Mouse (Mus musculus): Measurements from ENCODE around the gene Phldb1. TPM values are rescaled to one million over a fixed set of nuclear protein-coding genes. Genes with fewer than 3 reads are reported as not detected.

Phldb1 gene
- polyA plus RNA-seq, 1 experiment from 2014 or later = 46.4 TPM

- H3K36me3 ChIP-seq (replicated peaks; ENCODE audit: control insufficient read depth, insufficient read depth) = peaks cover 75% of the 10 kb centered on the region
These were observed 19.9 kb downstream of the Phldb1 start for GRCm38 (mm10) chr9:44715109-44715508.

GRCm38 (mm10) chr9:44713574-44713973 lies 21.4 kb downstream of the Phldb1 start:
- 64% methylated on average over 2 of the region's 2 CpGs for WGBS
- ATAC-seq (ENCODE audit: low FRiP score) = no peak
- H3K36me3 ChIP-seq (replicated peaks; ENCODE audit: control insufficient read depth, insufficient read depth) = peaks cover 78% of the 10 kb centered on the region

More at GRCm38 (mm10) chr9:44715109-44715508, 19.9 kb downstream of the Phldb1 start:
- WGBS = 85% methylated on average over 17 of the region's 17 CpGs
- ATAC-seq (ENCODE audit: low FRiP score) = no peak
- Histone ChIP-seq H3K4me1 (replicated peaks; ENCODE audit: control insufficient read depth, insufficient read depth, low read length) (peaks cover 15% of the 10 kb centered on the region), H3K27ac (no peak overlapping the region), H3K9ac (no peak overlapping the region), H3K27me3 (ENCODE audit: control insufficient read depth, insufficient read depth, low read length) (no peaks in the 10 kb centered on the region), H3K9me3 (ENCODE audit: control insufficient read depth, low read length) (no peaks in the 10 kb centered on the region), H3K4me2 (replicated peaks) (no peak overlapping the region), H3K4me3 (replicated peaks; ENCODE audit: low read length) (no peak overlapping the region)
- no peak for DNase-seq (ENCODE audit: low spot score)

GRCm38 (mm10) chr9:44713080-44713479 lies 21.9 kb downstream of the Phldb1 start:
- ATAC-seq (ENCODE audit: low FRiP score) (no peak), DNase-seq (ENCODE audit: low spot score) (no peak)
- Histone ChIP-seq H3K36me3 (replicated peaks; ENCODE audit: control insufficient read depth, insufficient read depth) (peaks cover 79% of the 10 kb centered on the region), H3K4me2 (replicated peaks) (no peak overlapping the region), H3K27ac (no peak overlapping the region), H3K9me3 (ENCODE audit: control insufficient read depth, low read length) (no peaks in the 10 kb centered on the region), H3K4me3 (replicated peaks; ENCODE audit: low read length) (no peak overlapping the region), H3K27me3 (ENCODE audit: control insufficient read depth, insufficient read depth, low read length) (no peaks in the 10 kb centered on the region), H3K4me1 (replicated peaks; ENCODE audit: control insufficient read depth, insufficient read depth, low read length) (peaks cover 10% of the 10 kb centered on the region), H3K9ac (no peak overlapping the region)
- WGBS = 94% methylated on average over 6 of the region's 6 CpGs

More at GRCm38 (mm10) chr9:44713574-44713973, 21.4 kb downstream of the Phldb1 start:
- H3K9ac ChIP-seq = no peak overlapping the region
- DNase-seq (ENCODE audit: low spot score) = no peak
- no peak overlapping the region for H3K4me3 ChIP-seq (replicated peaks; ENCODE audit: low read length)
- no peaks in the 10 kb centered on the region for H3K27me3 ChIP-seq (ENCODE audit: control insufficient read depth, insufficient read depth, low read length)
- H3K9me3 ChIP-seq (ENCODE audit: control insufficient read depth, low read length) = no peaks in the 10 kb centered on the region
- peaks cover 5% of the 10 kb centered on the region for H3K4me1 ChIP-seq (replicated peaks; ENCODE audit: control insufficient read depth, insufficient read depth, low read length)
- H3K27ac ChIP-seq = no peak overlapping the region
- no peak overlapping the region for H3K4me2 ChIP-seq (replicated peaks)

GRCm38 (mm10) chr9:44711602-44712001 lies 23.4 kb downstream of the Phldb1 start:
- Histone ChIP-seq H3K27ac (no peak overlapping the region), H3K36me3 (replicated peaks; ENCODE audit: control insufficient read depth, insufficient read depth) (peaks cover 81% of the 10 kb centered on the region), H3K9me3 (ENCODE audit: control insufficient read depth, low read length) (no peaks in the 10 kb centered on the region), H3K27me3 (ENCODE audit: control insufficient read depth, insufficient read depth, low read length) (no peaks in the 10 kb centered on the region), H3K4me3 (replicated peaks; ENCODE audit: low read length) (no peak overlapping the region), H3K4me2 (replicated peaks) (no peak overlapping the region), H3K4me1 (replicated peaks; ENCODE audit: control insufficient read depth, insufficient read depth, low read length) (peaks cover 15% of the 10 kb centered on the region), H3K9ac (no peak overlapping the region)
- no peak for DNase-seq (ENCODE audit: low spot score)
- no peak for ATAC-seq (ENCODE audit: low FRiP score)
- 69% methylated on average over 17 of the region's 17 CpGs for WGBS

- H3K27ac ChIP-seq = no peak overlapping the region
- ATAC-seq (ENCODE audit: low FRiP score) (no peak), DNase-seq (ENCODE audit: low spot score) (no peak)
- peaks cover 15% of the 10 kb centered on the region for H3K4me1 ChIP-seq (replicated peaks; ENCODE audit: control insufficient read depth, insufficient read depth, low read length)
- peaks cover 80% of the 10 kb centered on the region for H3K36me3 ChIP-seq (replicated peaks; ENCODE audit: control insufficient read depth, insufficient read depth)
- no peaks in the 10 kb centered on the region for H3K27me3 ChIP-seq (ENCODE audit: control insufficient read depth, insufficient read depth, low read length)
- no peaks in the 10 kb centered on the region for H3K9me3 ChIP-seq (ENCODE audit: control insufficient read depth, low read length)
- no peak overlapping the region for H3K4me3 ChIP-seq (replicated peaks; ENCODE audit: low read length)
- H3K9ac ChIP-seq = no peak overlapping the region
- H3K4me2 ChIP-seq (replicated peaks) = no peak overlapping the region
- 80% methylated on average over 5 of the region's 5 CpGs for WGBS
These were observed 24.8 kb downstream of the Phldb1 start for GRCm38 (mm10) chr9:44710213-44710612.

GRCm38 (mm10) chr9:44709600-44709999 lies 25.4 kb downstream of the Phldb1 start:
- H3K27ac ChIP-seq = no peak overlapping the region
- no peaks in the 10 kb centered on the region for H3K27me3 ChIP-seq (ENCODE audit: control insufficient read depth, insufficient read depth, low read length)
- no peak overlapping the region for H3K4me2 ChIP-seq (replicated peaks)
- no peak overlapping the region for H3K9ac ChIP-seq
- no peak for ATAC-seq (ENCODE audit: low FRiP score)
- DNase-seq (ENCODE audit: low spot score) = no peak
- H3K4me3 ChIP-seq (replicated peaks; ENCODE audit: low read length) = no peak overlapping the region
- H3K36me3 ChIP-seq (replicated peaks; ENCODE audit: control insufficient read depth, insufficient read depth) = peaks cover 80% of the 10 kb centered on the region
- 45% methylated on average over 2 of the region's 2 CpGs for WGBS
- peaks cover 15% of the 10 kb centered on the region for H3K4me1 ChIP-seq (replicated peaks; ENCODE audit: control insufficient read depth, insufficient read depth, low read length)
- no peaks in the 10 kb centered on the region for H3K9me3 ChIP-seq (ENCODE audit: control insufficient read depth, low read length)

GRCm38 (mm10) chr9:44708925-44709324 lies 26.1 kb downstream of the Phldb1 start:
- Histone ChIP-seq H3K4me3 (replicated peaks; ENCODE audit: low read length) (no peak overlapping the region), H3K27ac (no peak overlapping the region), H3K4me2 (replicated peaks) (peak overlapping the region; percentile 49), H3K9ac (no peak overlapping the region), H3K9me3 (ENCODE audit: control insufficient read depth, low read length) (no peaks in the 10 kb centered on the region), H3K4me1 (replicated peaks; ENCODE audit: control insufficient read depth, insufficient read depth, low read length) (peaks cover 15% of the 10 kb centered on the region), H3K27me3 (ENCODE audit: control insufficient read depth, insufficient read depth, low read length) (no peaks in the 10 kb centered on the region), H3K36me3 (replicated peaks; ENCODE audit: control insufficient read depth, insufficient read depth) (peaks cover 80% of the 10 kb centered on the region)
- DNase-seq (ENCODE audit: low spot score) (no peak), ATAC-seq (ENCODE audit: low FRiP score) (peak; percentile 18; the same call in 1 of the 2 replicates)
- 9% methylated on average over 6 of the region's 6 CpGs for WGBS

GRCm38 (mm10) chr9:44708429-44708765 lies 26.6 kb downstream of the Phldb1 start:
- Histone ChIP-seq H3K4me3 (replicated peaks; ENCODE audit: low read length) (peak overlapping the region; percentile 15), H3K9ac (peak overlapping the region; percentile 35), H3K4me2 (replicated peaks) (peak overlapping the region; percentile 49), H3K4me1 (replicated peaks; ENCODE audit: control insufficient read depth, insufficient read depth, low read length) (peaks cover 15% of the 10 kb centered on the region), H3K9me3 (ENCODE audit: control insufficient read depth, low read length) (no peaks in the 10 kb centered on the region), H3K27me3 (ENCODE audit: control insufficient read depth, insufficient read depth, low read length) (no peaks in the 10 kb centered on the region), H3K27ac (no peak overlapping the region), H3K36me3 (replicated peaks; ENCODE audit: control insufficient read depth, insufficient read depth) (peaks cover 80% of the 10 kb centered on the region)
- DNase-seq (ENCODE audit: low spot score) (no peak), ATAC-seq (ENCODE audit: low FRiP score) (peak; percentile 32; the same call in 1 of the 2 replicates)
- WGBS = 3% methylated on average over 23 of the region's 24 CpGs

- H3K9me3 ChIP-seq (ENCODE audit: control insufficient read depth, low read length) = no peaks in the 10 kb centered on the region
- H3K4me3 ChIP-seq (replicated peaks; ENCODE audit: low read length) = peak overlapping the region; percentile 15; the same call in 1 of the 2 replicates
- WGBS = 21% methylated on average over 28 of the region's 28 CpGs
- H3K9ac ChIP-seq = peak overlapping the region; percentile 35
- peak overlapping the region; percentile 49 for H3K4me2 ChIP-seq (replicated peaks)
- H3K27me3 ChIP-seq (ENCODE audit: control insufficient read depth, insufficient read depth, low read length) = no peaks in the 10 kb centered on the region
- ATAC-seq (ENCODE audit: low FRiP score) (0 out of 2 replicates have a peak, but pooled peaks have one; percentile 5), DNase-seq (ENCODE audit: low spot score) (no peak)
- peaks cover 15% of the 10 kb centered on the region for H3K4me1 ChIP-seq (replicated peaks; ENCODE audit: control insufficient read depth, insufficient read depth, low read length)
- H3K36me3 ChIP-seq (replicated peaks; ENCODE audit: control insufficient read depth, insufficient read depth) = peaks cover 80% of the 10 kb centered on the region
- no peak overlapping the region for H3K27ac ChIP-seq
These were observed 27.1 kb downstream of the Phldb1 start for GRCm38 (mm10) chr9:44707749-44708428.

Data from hindbrain, embryonic 14.5 days (tissue).